Mouse (Mus musculus): ENCODE measurements around the gene Myom1. TPM values are rescaled to one million over a fixed set of nuclear protein-coding genes. Genes with fewer than 3 reads are reported as not detected.

Myom1 gene
- polyA plus RNA-seq, 1 experiment = 1.5 TPM

- TF ChIP-seq CTCF (IDR thresholded peaks at IDR 0.05; ENCODE audit: extremely low read depth, insufficient read depth, insufficient read length, insufficient replicate concordance) (no peak), POLR2A (IDR thresholded peaks at IDR 0.05; ENCODE audit: low read depth, low read length) (no peak)
- DNase-seq (ENCODE audit: low read depth in 1 of 2, low spot score in 2 of 2) = no peak
- Histone ChIP-seq H3K4me3 (ENCODE audit: extremely low read depth, insufficient read depth, insufficient read length) (no peak overlapping the region), H3K4me1 (ENCODE audit: control insufficient read depth, insufficient read depth, insufficient read length) (no peaks in the 10 kb centered on the region), H3K27ac (ENCODE audit: insufficient read depth, low read length) (no peak overlapping the region), H3K36me3 (ENCODE audit: control insufficient read depth, insufficient read depth, low read length) (no peaks in the 10 kb centered on the region), H3K27me3 (ENCODE audit: control insufficient read depth, insufficient read depth, low read length) (no peaks in the 10 kb centered on the region)
- WGBS = 92% methylated on average over 13 of the region's 13 CpGs
Measured at GRCm38 (mm10) chr17:71022841-71023240, 20.4 kb downstream of the Myom1 start.

- H3K4me3 ChIP-seq (ENCODE audit: extremely low read depth, insufficient read depth, insufficient read length) = no peak overlapping the region
- TF ChIP-seq POLR2A (IDR thresholded peaks at IDR 0.05; ENCODE audit: low read depth, low read length) (no peak), CTCF (IDR thresholded peaks at IDR 0.05; ENCODE audit: extremely low read depth, insufficient read depth, insufficient read length, insufficient replicate concordance) (no peak)
- no peak overlapping the region for H3K27ac ChIP-seq (ENCODE audit: insufficient read depth, low read length)
- DNase-seq (ENCODE audit: low read depth in 1 of 2, low spot score in 2 of 2) = no peak
- H3K27me3 ChIP-seq (ENCODE audit: control insufficient read depth, insufficient read depth, low read length) = no peaks in the 10 kb centered on the region
- 95% methylated on average over 10 of the region's 10 CpGs for WGBS
- H3K36me3 ChIP-seq (ENCODE audit: control insufficient read depth, insufficient read depth, low read length) = no peaks in the 10 kb centered on the region
- H3K4me1 ChIP-seq (ENCODE audit: control insufficient read depth, insufficient read depth, insufficient read length) = no peaks in the 10 kb centered on the region
Measured at GRCm38 (mm10) chr17:71024071-71024470, 21.6 kb downstream of the Myom1 start.

GRCm38 (mm10) chr17:71025922-71026321 lies 23.5 kb downstream of the Myom1 start:
- TF ChIP-seq POLR2A (IDR thresholded peaks at IDR 0.05; ENCODE audit: low read depth, low read length) (no peak), CTCF (IDR thresholded peaks at IDR 0.05; ENCODE audit: extremely low read depth, insufficient read depth, insufficient read length, insufficient replicate concordance) (no peak)
- WGBS = 87% methylated on average over 8 of the region's 8 CpGs
- H3K27ac ChIP-seq (ENCODE audit: insufficient read depth, low read length) = no peak overlapping the region
- H3K4me3 ChIP-seq (ENCODE audit: extremely low read depth, insufficient read depth, insufficient read length) = no peak overlapping the region
- H3K27me3 ChIP-seq (ENCODE audit: control insufficient read depth, insufficient read depth, low read length) = no peaks in the 10 kb centered on the region
- no peaks in the 10 kb centered on the region for H3K4me1 ChIP-seq (ENCODE audit: control insufficient read depth, insufficient read depth, insufficient read length)
- no peak for DNase-seq (ENCODE audit: low read depth in 1 of 2, low spot score in 2 of 2)
- H3K36me3 ChIP-seq (ENCODE audit: control insufficient read depth, insufficient read depth, low read length) = no peaks in the 10 kb centered on the region

GRCm38 (mm10) chr17:71027186-71027585 lies 24.8 kb downstream of the Myom1 start:
- Histone ChIP-seq H3K36me3 (ENCODE audit: control insufficient read depth, insufficient read depth, low read length) (no peaks in the 10 kb centered on the region), H3K4me3 (ENCODE audit: extremely low read depth, insufficient read depth, insufficient read length) (no peak overlapping the region), H3K27me3 (ENCODE audit: control insufficient read depth, insufficient read depth, low read length) (no peaks in the 10 kb centered on the region), H3K27ac (ENCODE audit: insufficient read depth, low read length) (no peak overlapping the region), H3K4me1 (ENCODE audit: control insufficient read depth, insufficient read depth, insufficient read length) (no peaks in the 10 kb centered on the region)
- no peak for DNase-seq (ENCODE audit: low read depth in 1 of 2, low spot score in 2 of 2)
- no peak for TF ChIP-seq POLR2A (IDR thresholded peaks at IDR 0.05; ENCODE audit: low read depth, low read length)
- TF ChIP-seq CTCF (IDR thresholded peaks at IDR 0.05; ENCODE audit: extremely low read depth, insufficient read depth, insufficient read length, insufficient replicate concordance) = no peak
- WGBS = 88% methylated on average over 3 of the region's 3 CpGs

GRCm38 (mm10) chr17:71032719-71033118 lies 30.3 kb downstream of the Myom1 start:
- TF ChIP-seq POLR2A (IDR thresholded peaks at IDR 0.05; ENCODE audit: low read depth, low read length) (no peak), CTCF (IDR thresholded peaks at IDR 0.05; ENCODE audit: extremely low read depth, insufficient read depth, insufficient read length, insufficient replicate concordance) (no peak)
- H3K27ac ChIP-seq (ENCODE audit: insufficient read depth, low read length) = no peak overlapping the region
- no peak for DNase-seq (ENCODE audit: low read depth in 1 of 2, low spot score in 2 of 2)
- no peaks in the 10 kb centered on the region for H3K36me3 ChIP-seq (ENCODE audit: control insufficient read depth, insufficient read depth, low read length)
- H3K4me3 ChIP-seq (ENCODE audit: extremely low read depth, insufficient read depth, insufficient read length) = no peak overlapping the region
- WGBS = 93% methylated on average over 10 of the region's 10 CpGs
- no peaks in the 10 kb centered on the region for H3K27me3 ChIP-seq (ENCODE audit: control insufficient read depth, insufficient read depth, low read length)
- no peaks in the 10 kb centered on the region for H3K4me1 ChIP-seq (ENCODE audit: control insufficient read depth, insufficient read depth, insufficient read length)

GRCm38 (mm10) chr17:71034472-71034871 lies 32.0 kb downstream of the Myom1 start:
- no peaks in the 10 kb centered on the region for H3K4me1 ChIP-seq (ENCODE audit: control insufficient read depth, insufficient read depth, insufficient read length)
- TF ChIP-seq CTCF (IDR thresholded peaks at IDR 0.05; ENCODE audit: extremely low read depth, insufficient read depth, insufficient read length, insufficient replicate concordance) (no peak), POLR2A (IDR thresholded peaks at IDR 0.05; ENCODE audit: low read depth, low read length) (no peak)
- H3K36me3 ChIP-seq (ENCODE audit: control insufficient read depth, insufficient read depth, low read length) = no peaks in the 10 kb centered on the region
- no peak overlapping the region for H3K27ac ChIP-seq (ENCODE audit: insufficient read depth, low read length)
- no peaks in the 10 kb centered on the region for H3K27me3 ChIP-seq (ENCODE audit: control insufficient read depth, insufficient read depth, low read length)
- 82% methylated on average over 5 of the region's 5 CpGs for WGBS
- DNase-seq (ENCODE audit: low read depth in 1 of 2, low spot score in 2 of 2) = no peak
- H3K4me3 ChIP-seq (ENCODE audit: extremely low read depth, insufficient read depth, insufficient read length) = no peak overlapping the region

- WGBS = 92% methylated on average over 7 of the region's 7 CpGs
- no peak for TF ChIP-seq CTCF (IDR thresholded peaks at IDR 0.05; ENCODE audit: extremely low read depth, insufficient read depth, insufficient read length, insufficient replicate concordance)
- TF ChIP-seq POLR2A (IDR thresholded peaks at IDR 0.05; ENCODE audit: low read depth, low read length) = no peak
- H3K4me1 ChIP-seq (ENCODE audit: control insufficient read depth, insufficient read depth, insufficient read length) = no peaks in the 10 kb centered on the region
- H3K36me3 ChIP-seq (ENCODE audit: control insufficient read depth, insufficient read depth, low read length) = no peaks in the 10 kb centered on the region
- no peaks in the 10 kb centered on the region for H3K27me3 ChIP-seq (ENCODE audit: control insufficient read depth, insufficient read depth, low read length)
- no peak overlapping the region for H3K27ac ChIP-seq (ENCODE audit: insufficient read depth, low read length)
- no peak for DNase-seq (ENCODE audit: low read depth in 1 of 2, low spot score in 2 of 2)
- H3K4me3 ChIP-seq (ENCODE audit: extremely low read depth, insufficient read depth, insufficient read length) = no peak overlapping the region
Measured at GRCm38 (mm10) chr17:71037188-71037587, 34.8 kb downstream of the Myom1 start.

Data from spleen, adult 2 months (tissue).